Mouse (Mus musculus) layer of hippocampus, adult 11-12 months (tissue): ENCODE data around the gene Zfp58.
"Not testable (repeated sequence)": the region's sequence is repeated elsewhere in the genome, so short reads cannot be mapped to it uniquely, and the experiment has no call there.

ENCODE experiments used
- DNase-seq: peaks from one replicate; pipeline ENCODE4 v3.0.0; 2022; ENCODE audit warnings: low spot score

The Zfp58 gene

GRCm38 (mm10) chr13:67500084-67500719, at the start of gene Zfp58:
Gene Zfp58 (minus strand): TSS chr13:67500555.
- peak; percentile 90 for DNase-seq

GRCm38 (mm10) chr13:67545941-67546340, 45.6 kb upstream of the Zfp58 start:
- no peak for DNase-seq

- DNase-seq: no peak
These were observed 26.8 kb upstream of the Zfp58 start for GRCm38 (mm10) chr13:67527049-67527730.

GRCm38 (mm10) chr13:67525753-67526410, 25.5 kb upstream of the Zfp58 start, which contains the start of the genes Gm26965 and Zfp87:
Gene Gm26965 (minus strand): TSS chr13:67526151.
Gene Zfp87 (minus strand): TSS chr13:67526177.
- DNase-seq: peak; percentile 93

- DNase-seq: no peak
These were observed 553 bp upstream of the Zfp58 start for GRCm38 (mm10) chr13:67500908-67501307.

- DNase-seq: no peak
These were observed 4.7 kb downstream of the Zfp58 start for GRCm38 (mm10) chr13:67495631-67496030.

- DNase-seq: peak; percentile 6
These were observed 15.9 kb downstream of the Zfp58 start for GRCm38 (mm10) chr13:67484424-67484811.

- peak; percentile 92 for DNase-seq
These were observed 16.5 kb downstream of the Zfp58 start, which contains the start of gene Zfp874b for GRCm38 (mm10) chr13:67483625-67484423. Gene Zfp874b (minus strand): TSS chr13:67484258.

GRCm38 (mm10) chr13:67481528-67481927, 18.8 kb downstream of the Zfp58 start:
- DNase-seq: no peak

GRCm38 (mm10) chr13:67469274-67469673, 31.1 kb downstream of the Zfp58 start:
- DNase-seq: no peak

- not testable (repeated sequence) for DNase-seq
These were observed 36.7 kb downstream of the Zfp58 start for GRCm38 (mm10) chr13:67463506-67464185.

GRCm38 (mm10) chr13:67452021-67452309, 48.4 kb downstream of the Zfp58 start:
- no peak for DNase-seq

GRCm38 (mm10) chr13:67451172-67452020, 49.0 kb downstream of the Zfp58 start, which contains the start of gene Zfp874a:
Gene Zfp874a (minus strand): TSS chr13:67451624.
- peak; percentile 95 for DNase-seq
